Mouse (Mus musculus) forebrain, embryonic 11.5 days (tissue): Measurements from ENCODE around the gene Slc35f2. TPM values are rescaled to one million over a fixed set of nuclear protein-coding genes. Genes with fewer than 3 reads are reported as not detected.

ENCODE experiments used
- ATAC-seq: fragments of 200-750 bp; cut with Nextera tagmentation; replicated peaks from 2 replicates; pipeline ENCODE4 v1.8.0; 2017; ENCODE audit warnings: moderate TSS enrichment; ENCODE audit not compliant: low FRiP score
- DNase-seq: peaks from one replicate; pipeline ENCODE4 v3.0.0-alpha.2; 2017; ENCODE audit warnings: low spot score
- H3K27ac ChIP-seq: fragments of 300-500 bp; sonication (generic); 2 replicates; pipeline ENCODE4 v1.5.1; 2014; ENCODE audit warnings: low read depth, low read length
- H3K27me3 ChIP-seq: fragments of 300-500 bp; sonication (generic); 2 replicates; pipeline ENCODE4 v1.6.1; 2014; ENCODE audit warnings: mild to moderate bottlenecking, low read length, mixed read lengths; ENCODE audit not compliant: control insufficient read depth, insufficient read depth
- H3K36me3 ChIP-seq: fragments of 300-500 bp; sonication (generic); 2 replicates; pipeline ENCODE4 v1.6.1; 2014; ENCODE audit warnings: mild to moderate bottlenecking, low read length, moderate library complexity, mixed read lengths; ENCODE audit not compliant: control insufficient read depth, insufficient read depth
- H3K4me1 ChIP-seq: fragments of 300-500 bp; sonication (generic); replicated peaks from 2 replicates; pipeline ENCODE4 v1.6.1; 2014; ENCODE audit warnings: low read length, mixed read lengths; ENCODE audit not compliant: control insufficient read depth, insufficient read depth
- H3K4me2 ChIP-seq: fragments of 300-500 bp; sonication (generic); 2 replicates; pipeline ENCODE4 v1.6.1; 2014; ENCODE audit warnings: low read depth, mild to moderate bottlenecking, low read length, moderate library complexity, mixed read lengths; ENCODE audit not compliant: severe bottlenecking
- H3K4me3 ChIP-seq: fragments of 300-500 bp; sonication (generic); 2 replicates; pipeline ENCODE4 v1.5.1; 2014; ENCODE audit warnings: low read depth, low read length
- H3K9ac ChIP-seq: fragments of 300-500 bp; sonication (generic); 2 replicates; pipeline ENCODE4 v1.6.1; 2014; ENCODE audit warnings: low read length
- H3K9me3 ChIP-seq: fragments of 300-500 bp; sonication (generic); 2 replicates; pipeline ENCODE4 v1.6.1; 2016; ENCODE audit warnings: low read length, mixed read lengths; ENCODE audit not compliant: control insufficient read depth
- WGBS: fragments of 180-500 bp; shearing (Covaris S2); extraction: QIAGEN DNeasy Blood & Tissue Kit; methylation state at CpG from one replicate; pipeline ENCODE4 v1.1.7; 2014; 5-methylcytosine and 5-hydroxymethylcytosine counted together
- polyA plus RNA-seq: library from polyadenylated mRNA; unstranded; fragments of >200 nt; fragmentation: Nextera tagmentation; extraction: Ambion mirVana; gene quantifications from 2 replicates; pipeline ENCODE4 v1.2.1, GENCODE M21; 2014

The Slc35f2 gene
- 4.6 TPM in 2 replicates for polyA plus RNA-seq

DNA sequence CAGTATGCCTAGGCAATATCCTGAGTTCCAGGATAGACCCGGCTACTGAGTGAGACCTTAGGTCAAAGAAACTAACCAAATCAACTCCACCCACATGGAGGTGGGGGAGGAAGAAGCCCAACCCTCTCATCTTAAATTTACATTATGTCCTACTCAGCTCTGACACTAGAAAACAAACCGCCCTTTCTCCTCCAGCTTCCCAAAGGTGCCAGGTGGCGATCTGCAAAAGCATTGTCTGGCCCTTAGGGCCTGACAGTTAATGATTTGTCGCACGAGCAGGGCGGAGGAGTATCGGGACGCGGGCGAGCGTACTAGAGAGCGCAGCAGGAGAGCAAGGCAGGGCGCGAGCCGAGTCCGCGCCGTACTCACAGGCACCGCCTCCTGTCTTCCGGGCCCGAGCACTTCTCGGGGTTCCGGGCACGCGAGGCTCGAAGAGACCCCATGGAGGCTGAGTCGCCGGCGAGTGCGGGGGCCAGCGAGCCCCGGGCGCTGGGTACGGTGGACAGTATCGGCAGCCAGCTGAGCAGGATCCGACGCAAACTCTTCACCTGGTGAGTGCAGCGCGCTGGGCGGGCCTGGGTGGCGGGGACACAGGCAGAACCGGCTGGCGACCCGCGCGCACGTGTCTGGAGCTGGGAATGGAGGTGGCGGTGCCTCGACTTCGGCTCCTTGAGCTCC, at the start of gene Slc35f2:
TSS of gene Slc35f2 (plus strand) at position 195 of the 678 bp plus-strand sequence.
- under 1% methylated on average over 50 of the region's 50 CpGs for whole genome bisulfite sequencing
- ATAC-seq: peak; percentile 61

DNA sequence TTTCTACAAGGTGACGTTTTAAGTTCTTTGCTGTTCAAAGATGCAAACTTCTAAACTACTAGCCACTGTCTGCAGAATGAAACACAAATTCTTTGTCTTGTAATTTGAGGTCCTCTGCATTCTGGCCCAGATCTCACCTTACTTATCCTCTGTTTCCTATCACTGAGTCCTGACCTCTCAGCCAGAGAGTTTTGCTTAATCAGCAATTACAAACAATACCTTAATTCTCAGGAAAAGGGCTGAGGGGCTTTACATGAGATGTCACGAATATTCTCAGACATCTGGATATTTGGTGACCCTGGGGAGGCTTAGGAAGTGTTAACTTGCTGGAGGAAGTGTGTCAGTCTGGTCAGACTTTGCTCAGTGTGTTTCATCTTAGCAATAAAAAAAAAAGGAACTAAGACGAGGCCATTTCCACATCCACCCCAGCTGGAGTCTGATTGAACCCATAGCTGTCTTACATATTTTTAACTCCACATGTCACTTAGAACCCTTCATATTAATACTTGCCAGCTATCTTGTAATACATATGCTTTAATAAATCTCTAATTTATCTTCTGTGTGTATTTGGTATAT, 30.4 kb upstream of the Slc35f2 start:
- Histone ChIP-seq H3K4me1 (no peaks in the 10 kb centered on the region), H3K9me3 (no peaks in the 10 kb centered on the region), H3K4me3 (no peak overlapping the region), H3K27me3 (no peaks in the 10 kb centered on the region), H3K4me2 (no peak overlapping the region), H3K36me3 (no peaks in the 10 kb centered on the region), H3K27ac (no peak overlapping the region), H3K9ac (no peak overlapping the region)
- ATAC-seq (no peak), DNase-seq (no peak)
- 53% methylated on average over 3 of the region's 3 CpGs for WGBS

More for the DNA sequence above, at the start of gene Slc35f2:
- peak within 1 kb of the TSS; percentile 56 for H3K9ac ChIP-seq
- peak within 1 kb of the TSS; percentile 54 for H3K4me3 ChIP-seq
- peaks cover 8% of the 10 kb centered on the region for H3K4me1 ChIP-seq
- no peaks in the 10 kb centered on the region for H3K9me3 ChIP-seq
- H3K27me3 ChIP-seq: peaks cover 18% of the 10 kb centered on the region
- no peak within 1 kb of the TSS for H3K27ac ChIP-seq
- H3K36me3 ChIP-seq: no peaks in the 10 kb centered on the region
- peak; percentile 71 for DNase-seq
- peak within 1 kb of the TSS; percentile 98 for H3K4me2 ChIP-seq

DNA sequence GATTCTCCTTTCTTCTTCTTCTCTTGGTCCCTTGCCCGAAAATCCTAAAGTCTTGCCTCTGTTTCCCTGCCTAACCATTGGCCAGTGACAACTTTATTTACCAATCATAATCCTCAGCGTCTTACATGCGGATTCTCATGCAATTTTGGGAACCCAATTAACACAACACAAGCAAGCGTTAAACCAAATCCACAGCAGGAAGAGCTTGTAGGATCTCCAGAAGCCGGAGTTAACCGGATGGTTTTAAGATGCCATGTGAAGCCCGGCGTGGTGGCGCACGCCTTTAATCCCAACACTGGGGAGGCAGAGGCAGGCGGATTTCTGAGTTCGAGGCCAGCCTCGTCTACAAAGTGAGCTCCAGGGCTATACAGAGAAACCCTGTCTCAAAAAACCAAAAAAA, 20.9 kb upstream of the Slc35f2 start:
- no peak overlapping the region for H3K9ac ChIP-seq
- no peak for DNase-seq
- no peaks in the 10 kb centered on the region for H3K27me3 ChIP-seq
- H3K4me2 ChIP-seq: no peak overlapping the region
- ATAC-seq: no peak
- H3K36me3 ChIP-seq: no peaks in the 10 kb centered on the region
- no peak overlapping the region for H3K27ac ChIP-seq
- no peaks in the 10 kb centered on the region for H3K4me1 ChIP-seq
- WGBS: 87% methylated on average over 13 of the region's 13 CpGs
- no peaks in the 10 kb centered on the region for H3K9me3 ChIP-seq
- no peak overlapping the region for H3K4me3 ChIP-seq

DNA sequence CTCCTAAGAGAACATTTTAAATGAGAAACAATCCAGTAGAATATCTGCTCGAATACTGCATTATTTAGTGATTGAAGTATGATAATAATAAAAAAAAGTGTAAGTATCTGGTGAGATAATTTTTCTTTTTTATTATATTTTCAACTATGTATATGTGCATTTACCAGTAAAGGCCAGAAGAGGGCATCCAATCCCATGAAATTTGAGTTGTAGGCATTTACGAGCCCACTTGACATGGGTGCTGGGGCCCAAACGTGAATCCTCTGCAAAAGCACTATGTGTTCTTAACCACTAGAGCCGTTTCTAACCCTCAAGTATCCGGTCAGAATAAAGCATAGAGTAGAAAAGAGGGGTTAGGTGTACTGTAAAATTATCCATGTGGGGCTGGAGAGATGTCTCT, 20.4 kb upstream of the Slc35f2 start:
- ATAC-seq (no peak), DNase-seq (no peak)
- WGBS: 50% methylated on average over 5 of the region's 5 CpGs

DNA sequence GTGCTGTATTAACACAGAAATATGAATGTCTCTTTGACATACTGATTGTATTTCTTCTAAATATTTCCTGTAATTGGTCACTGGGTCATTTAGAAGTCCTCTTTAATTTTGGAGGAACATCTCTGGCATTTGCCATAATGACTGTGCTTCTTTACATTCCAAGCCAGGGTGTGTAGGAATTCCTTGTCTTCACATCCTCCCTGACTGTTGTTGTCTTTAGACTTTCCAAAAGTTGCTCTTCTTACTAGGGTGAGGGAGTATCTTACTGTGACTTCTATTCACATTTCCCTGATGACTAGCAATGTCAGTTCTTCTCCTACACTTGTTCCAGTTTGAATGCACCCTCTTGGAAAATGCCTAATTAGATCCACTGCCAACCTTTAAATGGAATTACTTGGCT, 16.5 kb upstream of the Slc35f2 start:
- DNase-seq (no peak), ATAC-seq (no peak)
- Histone ChIP-seq H3K4me2 (no peak overlapping the region), H3K27me3 (no peaks in the 10 kb centered on the region), H3K27ac (no peak overlapping the region), H3K4me3 (no peak overlapping the region), H3K9ac (no peak overlapping the region), H3K9me3 (no peaks in the 10 kb centered on the region), H3K36me3 (no peaks in the 10 kb centered on the region), H3K4me1 (no peaks in the 10 kb centered on the region)

More for the DNA sequence above, 20.4 kb upstream of the Slc35f2 start:
- Histone ChIP-seq H3K36me3 (no peaks in the 10 kb centered on the region), H3K4me2 (no peak overlapping the region), H3K9ac (no peak overlapping the region), H3K9me3 (no peaks in the 10 kb centered on the region), H3K27me3 (no peaks in the 10 kb centered on the region), H3K4me1 (no peaks in the 10 kb centered on the region), H3K27ac (no peak overlapping the region), H3K4me3 (no peak overlapping the region)

DNA sequence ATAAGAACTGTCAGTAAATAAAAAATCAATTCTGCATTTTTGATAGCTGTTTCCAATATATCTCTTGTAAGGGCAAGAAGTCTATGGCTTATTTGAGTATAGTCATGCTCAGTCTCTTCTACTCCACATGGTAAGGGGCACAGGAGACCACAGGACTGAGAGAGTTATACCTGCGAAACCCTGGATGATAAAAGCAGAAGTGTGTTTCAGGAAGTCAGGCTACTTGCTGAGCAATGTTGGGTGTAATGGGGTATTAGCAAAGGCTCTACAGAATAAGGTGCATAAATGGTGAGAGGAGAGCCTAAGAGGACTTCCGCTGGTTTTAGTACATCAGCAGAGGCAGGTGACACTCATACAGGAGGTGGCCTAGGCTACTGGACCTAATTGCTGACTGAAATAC, 13.2 kb upstream of the Slc35f2 start:
- Histone ChIP-seq H3K9me3 (no peaks in the 10 kb centered on the region), H3K9ac (no peak overlapping the region), H3K4me1 (no peaks in the 10 kb centered on the region), H3K4me2 (no peak overlapping the region), H3K4me3 (no peak overlapping the region), H3K27ac (no peak overlapping the region), H3K36me3 (no peaks in the 10 kb centered on the region), H3K27me3 (no peaks in the 10 kb centered on the region)
- no peak for ATAC-seq
- DNase-seq: no peak
- 94% methylated on average over 2 of the region's 2 CpGs for WGBS

DNA sequence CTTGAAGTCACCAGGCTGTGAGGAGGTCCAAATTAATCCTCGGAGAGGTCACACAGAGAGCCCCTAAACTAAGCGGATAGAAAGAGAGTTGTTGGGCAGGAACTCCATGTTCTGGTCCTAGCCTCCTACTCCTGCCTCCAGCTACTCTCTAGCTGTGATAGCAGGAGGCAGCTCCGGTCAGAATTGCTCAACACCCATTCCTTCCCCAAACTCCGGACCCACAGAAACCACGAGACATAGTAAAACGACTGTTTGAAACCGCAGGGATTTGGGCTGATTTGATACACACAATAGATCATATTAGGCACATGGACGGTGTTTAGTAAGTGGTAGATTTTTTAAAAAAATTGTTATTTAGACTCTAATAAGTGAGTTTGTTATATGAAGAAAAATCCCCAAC, 6.6 kb upstream of the Slc35f2 start:
- no peak for DNase-seq
- H3K4me3 ChIP-seq: no peak overlapping the region

DNA sequence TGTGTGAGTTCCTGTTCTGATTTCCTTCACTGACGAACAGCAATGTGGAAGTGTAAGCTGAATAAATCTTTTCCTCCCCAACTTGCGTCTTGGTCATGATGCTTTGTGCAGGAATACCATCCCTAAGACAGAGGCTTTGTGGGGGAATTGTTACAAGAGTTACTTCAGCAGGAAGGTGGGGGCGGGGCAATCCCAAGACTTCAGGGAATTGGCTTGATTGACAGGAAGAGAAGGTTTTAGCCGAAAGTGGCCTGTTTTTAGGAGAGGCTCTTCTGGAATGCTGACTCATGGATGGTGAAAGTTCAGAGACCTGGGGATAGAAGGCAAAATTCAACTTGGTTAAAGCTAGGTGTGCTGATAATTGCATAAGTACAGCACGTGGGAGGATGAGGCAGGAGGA, 2.9 kb upstream of the Slc35f2 start:
- no peak for DNase-seq
- Histone ChIP-seq H3K36me3 (no peaks in the 10 kb centered on the region), H3K9ac (no peak overlapping the region), H3K27ac (no peak overlapping the region), H3K4me1 (peaks cover 8% of the 10 kb centered on the region), H3K9me3 (no peaks in the 10 kb centered on the region), H3K4me2 (no peak overlapping the region), H3K4me3 (no peak overlapping the region), H3K27me3 (peaks cover 18% of the 10 kb centered on the region)
- 84% methylated on average over 5 of the region's 5 CpGs for WGBS
- ATAC-seq: no peak

More for the DNA sequence above, 6.6 kb upstream of the Slc35f2 start:
- Histone ChIP-seq H3K9ac (no peak overlapping the region), H3K27me3 (no peaks in the 10 kb centered on the region), H3K9me3 (no peaks in the 10 kb centered on the region), H3K27ac (no peak overlapping the region), H3K4me1 (no peaks in the 10 kb centered on the region), H3K36me3 (no peaks in the 10 kb centered on the region), H3K4me2 (no peak overlapping the region)
- WGBS: 90% methylated on average over 8 of the region's 8 CpGs
- ATAC-seq: no peak
